Comparison of ENCODE assay signal across 8 mouse cellular contexts in the genomic region with DNA sequence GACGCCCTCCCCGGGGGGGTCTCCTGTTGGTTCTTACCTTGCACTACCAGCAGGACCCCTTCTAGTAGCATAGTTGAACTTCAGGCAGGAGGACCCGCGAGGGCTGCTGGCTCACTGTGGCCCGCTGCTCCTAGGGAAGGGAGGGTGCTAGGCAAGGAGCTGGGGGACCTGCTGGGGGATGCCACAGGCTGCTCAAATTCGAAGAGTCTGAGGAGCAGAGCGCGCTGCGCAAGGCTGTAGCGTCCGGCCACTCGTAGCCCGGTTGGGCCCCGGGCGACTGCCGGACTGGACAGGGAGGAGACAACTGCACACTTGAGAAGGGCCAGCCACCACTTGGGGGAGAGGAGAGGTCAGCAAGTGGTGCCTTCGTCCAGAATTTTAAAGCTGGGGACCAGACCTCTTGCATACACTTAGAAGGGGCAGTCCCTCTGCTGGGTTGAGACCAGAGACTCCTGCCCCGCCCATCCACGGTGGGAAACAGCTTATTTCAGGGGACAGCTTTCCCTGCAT. TPM values are rescaled to one million over a fixed set of nuclear protein-coding genes. Genes with fewer than 3 reads are reported as not detected.
A peak's percentile ranks its signal among the peaks of the same experiment; 100 is the strongest.
DNase-seq lines count a peak whose midpoint lies in the region; ATAC-seq and TF ChIP-seq lines count a peak whose summit lies in the region.

A gene (minus strand): TSS at position 455 of the 510 bp plus-strand sequence.

- H3K4me1 ChIP-seq in heart, postnatal 0 days (ENCODE audit: control insufficient read depth, insufficient read depth), result peaks cover 10% of the 10 kb centered on the region; the same call in 1 of the 2 replicates
- H3K4me1 ChIP-seq in limb, embryonic 13.5 days, result peaks cover 24% of the 10 kb centered on the region
- peaks cover 24% of the 10 kb centered on the region for H3K4me1 ChIP-seq in midbrain, embryonic 10.5 days
- H3K4me1 ChIP-seq in stomach, embryonic 16.5 days (ENCODE audit: control insufficient read depth, insufficient read depth, low read length), result peaks cover 10% of the 10 kb centered on the region

- H3K9ac ChIP-seq in heart, postnatal 0 days (replicated peaks; ENCODE audit: low read depth, low read length), result peak within 1 kb of the TSS; percentile 45; the same call in 1 of the 2 replicates
- peak within 1 kb of the TSS; percentile 65 for H3K9ac ChIP-seq in limb, embryonic 13.5 days
- H3K9ac ChIP-seq in stomach, embryonic 16.5 days (ENCODE audit: low read length), result peak within 1 kb of the TSS; percentile 74

- no peak for TF ChIP-seq CTCF in heart, postnatal 0 days (IDR thresholded peaks at IDR 0.05; ENCODE audit: low read depth)

- 3% methylated on average over 19 of the region's 19 CpGs for WGBS in heart, postnatal 0 days
- WGBS in limb, embryonic 13.5 days, result 1% methylated on average over 19 of the region's 19 CpGs
- WGBS in midbrain, embryonic 10.5 days, result 2% methylated on average over 19 of the region's 19 CpGs
- whole genome bisulfite sequencing in stomach, embryonic 16.5 days, result 2% methylated on average over 19 of the region's 19 CpGs

- no peaks in the 10 kb centered on the region for H3K36me3 ChIP-seq in heart, postnatal 0 days (replicated peaks; ENCODE audit: control insufficient read depth, insufficient read depth, low read length)
- no peaks in the 10 kb centered on the region for H3K36me3 ChIP-seq in limb, embryonic 13.5 days
- no peaks in the 10 kb centered on the region for H3K36me3 ChIP-seq in midbrain, embryonic 10.5 days
- H3K36me3 ChIP-seq in stomach, embryonic 16.5 days (ENCODE audit: control insufficient read depth, insufficient read depth, low read length), result no peaks in the 10 kb centered on the region

- H3K27me3 ChIP-seq in heart, postnatal 0 days (ENCODE audit: control insufficient read depth, insufficient read depth, low read length), result 0 out of 2 replicates have a peak, but pooled peaks cover 2% of the 10 kb centered on the region
- 0 out of 2 replicates have a peak, but pooled peaks cover 3% of the 10 kb centered on the region for H3K27me3 ChIP-seq in limb, embryonic 13.5 days
- H3K27me3 ChIP-seq in midbrain, embryonic 10.5 days (ENCODE audit: low read depth, poor library complexity, severe bottlenecking), result peaks cover 36% of the 10 kb centered on the region
- H3K27me3 ChIP-seq in stomach, embryonic 16.5 days (ENCODE audit: control insufficient read depth, insufficient read depth, low read length), result no peaks in the 10 kb centered on the region

- H3K9me3 ChIP-seq in heart, postnatal 0 days (replicated peaks; ENCODE audit: control insufficient read depth, low read length), result peaks cover 9% of the 10 kb centered on the region; the same call in 1 of the 2 replicates
- peaks cover 6% of the 10 kb centered on the region; the same call in 1 of the 2 replicates for H3K9me3 ChIP-seq in limb, embryonic 13.5 days
- no peaks in the 10 kb centered on the region for H3K9me3 ChIP-seq in midbrain, embryonic 10.5 days (replicated peaks)
- H3K9me3 ChIP-seq in stomach, embryonic 16.5 days (replicated peaks; ENCODE audit: control insufficient read depth, low read length), result no peaks in the 10 kb centered on the region

- no peak for TF ChIP-seq EP300 in heart, postnatal 0 days (IDR thresholded peaks at IDR 0.05; ENCODE audit: low read depth)

- DNase-seq in frontal cortex, postnatal 25 days (ENCODE audit: low spot score in 2 of 2), result no peak
- DNase-seq in R1 (ENCODE audit: low read depth, low spot score), result peak; percentile 13
- DNase-seq in embryo, embryonic 9.5 days (ENCODE audit: extremely low spot score), result peak; percentile 60
- no peak for DNase-seq in heart, postnatal 0 days (ENCODE audit: low spot score)
- DNase-seq in midbrain, embryonic 10.5 days (ENCODE audit: low spot score), result peak; percentile 51

- H3K27ac ChIP-seq in heart, postnatal 0 days (ENCODE audit: low read depth), result no peak within 1 kb of the TSS
- no peak within 1 kb of the TSS for H3K27ac ChIP-seq in limb, embryonic 13.5 days
- peak within 1 kb of the TSS; percentile 72 for H3K27ac ChIP-seq in midbrain, embryonic 10.5 days (replicated peaks)
- H3K27ac ChIP-seq in stomach, embryonic 16.5 days (ENCODE audit: low read length), result peak within 1 kb of the TSS; percentile 29; the same call in 1 of the 2 replicates

- peak within 1 kb of the TSS; percentile 89 for H3K4me2 ChIP-seq in heart, postnatal 0 days (ENCODE audit: low read depth, low read length)
- peak within 1 kb of the TSS; percentile 97 for H3K4me2 ChIP-seq in limb, embryonic 13.5 days (replicated peaks)
- peak within 1 kb of the TSS; percentile 74 for H3K4me2 ChIP-seq in stomach, embryonic 16.5 days (ENCODE audit: low read depth, low read length)

- H3K4me3 ChIP-seq in heart, postnatal 0 days (ENCODE audit: low read depth, low read length), result peak within 1 kb of the TSS; percentile 63
- peak within 1 kb of the TSS; percentile 50 for H3K4me3 ChIP-seq in limb, embryonic 13.5 days
- H3K4me3 ChIP-seq in midbrain, embryonic 10.5 days, result peak within 1 kb of the TSS; percentile 63
- peak within 1 kb of the TSS; percentile 52 for H3K4me3 ChIP-seq in stomach, embryonic 16.5 days (replicated peaks; ENCODE audit: low read length)

- peak; percentile 67 for ATAC-seq in frontal cortex, adult (ENCODE audit: low TSS enrichment)
- peak; percentile 65 for ATAC-seq in heart, postnatal 0 days (ENCODE audit: insufficient read depth, low read depth)
- ATAC-seq in limb, embryonic 13.5 days (ENCODE audit: low FRiP score, low read depth), result peak; percentile 67; the same call in 1 of the 2 replicates
- ATAC-seq in stomach, embryonic 16.5 days (ENCODE audit: insufficient read depth, low FRiP score), result peak; percentile 63

RNA-seq across cellular contexts. Expression of the gene that starts here (rescaled TPM):
- total RNA-seq in heart, postnatal 0 days (2014; rRNA removed; ENCODE audit: low replicate concordance), result 2.2 and 2.8 TPM in 2 replicates
- 1.1 and 1.5 TPM in 2 replicates for polyA plus RNA-seq in heart, postnatal 0 days (2015; fragmentation: Nextera tagmentation; extraction: Ambion mirVana)
- polyA plus RNA-seq in limb, embryonic 13.5 days (2015; fragmentation: Nextera tagmentation; extraction: Ambion mirVana), result 1.9 and 2.0 TPM in 2 replicates
- 1.0 and 1.5 TPM in 2 replicates for polyA plus RNA-seq in midbrain, embryonic 10.5 days (2016; fragmentation: Nextera tagmentation; extraction: Ambion mirVana)
- 4.4 and 5.4 TPM in 2 replicates for polyA plus RNA-seq in stomach, embryonic 16.5 days (2015; fragmentation: Nextera tagmentation; extraction: Ambion mirVana)

Comparison
In these comparisons a context has a peak if more than half of its experiments do, and no peak if none do; other contexts are left out.
1. DNase-seq: peak in R1 (single experiment), embryo, embryonic 9.5 days (single experiment) and midbrain, embryonic 10.5 days (single experiment); none in frontal cortex, postnatal 25 days (0 of 2) and heart, postnatal 0 days (single experiment).
2. H3K27ac ChIP-seq: peak in midbrain, embryonic 10.5 days (single experiment) and stomach, embryonic 16.5 days (single experiment); none in heart, postnatal 0 days (single experiment) and limb, embryonic 13.5 days (single experiment).
3. Peak in every context shown above with its lines, with median percentiles within 50 percentile points of each other: ATAC-seq, H3K4me2 ChIP-seq, H3K4me3 ChIP-seq and H3K9ac ChIP-seq.